Comparison of ENCODE assay signal across 13 mouse cellular contexts in genomic region chr16:41408850-41409249, GRCm38 (mm10).
DNase-seq lines count a peak whose midpoint lies in the region; ATAC-seq and TF ChIP-seq lines count a peak whose summit lies in the region.
"Had no signal": no experiment of that assay in that cellular context is flagged by ENCODE, and none has a peak within 500 bp of the region (broad histone marks: within the 10 kb centered on the region; RNA-seq: fewer than 3 reads in every experiment).

No protein-coding gene starts in this region.

- in situ Hi-C loops in Patski (cut with MboI; ENCODE audit: low pct_unique_long_range_greater_than_20kb) = no loop called here

- CTCF ChIA-PET in Patski (lab: Charles Lee) = no interaction called here

- H3K27ac ChIP-seq in left cerebral cortex, adult 2 months = no peak overlapping the region
- no peak overlapping the region for H3K27ac ChIP-seq in heart, adult 2 months

- H3K9ac ChIP-seq in heart, adult 2 months (ENCODE audit: low read depth, low read length) = no peak overlapping the region

- TF ChIP-seq EP300 in heart, adult 2 months (IDR thresholded peaks at IDR 0.05; ENCODE audit: insufficient read depth, low read depth, low read length) = no peak

- H3K4me3 ChIP-seq in left cerebral cortex, adult 2 months = no peak overlapping the region
- no peak overlapping the region for H3K4me3 ChIP-seq in heart, adult 2 months

- peaks cover 23% of the 10 kb centered on the region for H3K27me3 ChIP-seq in Patski
- no peaks in the 10 kb centered on the region for H3K27me3 ChIP-seq in heart, adult 2 months (ENCODE audit: control insufficient read depth, insufficient read depth, low read length)

- H3K4me1 ChIP-seq in heart, adult 2 months (ENCODE audit: control insufficient read depth, insufficient read depth, low read length) = no peaks in the 10 kb centered on the region

- intact Hi-C loops in left cerebral cortex, adult 2 months (cut with DNase I) = loop anchor here (5.0 kb wide), 1 partner anchor 152 kb away; no protein-coding TSS in a partner anchor
- intact Hi-C loops in left cerebral cortex, postnatal 25 days (cut with DNase I) = no loop called here
- intact Hi-C loops in heart, adult 2 months (cut with DNase I) = no loop called here

- TF ChIP-seq CTCF in left cerebral cortex, adult 2 months (IDR thresholded peaks at IDR 0.05) = peak; percentile 48
- peak; percentile 7 for TF ChIP-seq CTCF in Patski (IDR thresholded peaks at IDR 0.05)
- no peak for TF ChIP-seq CTCF in heart, adult 2 months (IDR thresholded peaks at IDR 0.05)

- POLR2A ChIA-PET in Patski (lab: Charles Lee) = no interaction called here

- no peak for TF ChIP-seq POLR2A in heart, adult 2 months (IDR thresholded peaks at IDR 0.05; ENCODE audit: insufficient read depth, low read depth, low read length)

- ATAC-seq in Patski = no peak
- ATAC-seq: midbrain, embryonic 16.5 days had no signal

- no peak for DNase-seq in left cerebral cortex, adult 2 months (ENCODE audit: extremely low spot score in 1 of 2, low spot score in 2 of 2)
- DNase-seq in left cerebral cortex, postnatal 25 days (ENCODE audit: low spot score in 2 of 2) = no peak
- DNase-seq in Patski (ENCODE audit: low read depth, low spot score) = no peak
- DNase-seq in embryo, embryonic 10.5 days (ENCODE audit: low spot score) = peak; percentile 17
- no peak for DNase-seq in heart, adult 2 months
- DNase-seq in cerebellum, postnatal 10 days = no peak
- DNase-seq in gastrocnemius, postnatal 4 days (ENCODE audit: low spot score in 2 of 2) = no peak
- DNase-seq: cerebellum, adult 11 months; layer of hippocampus, adult 9-11 months; retina, postnatal 1 day; spleen, adult 18-20 months; thymus, adult 18-20 months had no signal

- no peaks in the 10 kb centered on the region for H3K79me2 ChIP-seq in heart, adult 2 months (replicated peaks; ENCODE audit: control insufficient read depth, insufficient read depth, low read length)

- WGBS in heart, adult 2 months = 50% methylated on average over 7 of the region's 7 CpGs

- H3K36me3 ChIP-seq in heart, adult 2 months (ENCODE audit: control insufficient read depth, insufficient read depth, low read length) = no peaks in the 10 kb centered on the region
